Mouse (Mus musculus): Measurements from ENCODE around the gene Shc1.

GRCm38 (mm10) chr3:89434532-89434931 lies 16.3 kb downstream of the Shc1 start:
- TF ChIP-seq CTCF (IDR thresholded peaks at IDR 0.05; ENCODE audit: control insufficient read depth, insufficient read depth, low read length) (no peak), POLR2A (IDR thresholded peaks at IDR 0.05; ENCODE audit: borderline replicate concordance, control insufficient read depth, low read depth, low read length) (no peak)

All from bone marrow, adult 2 months (tissue).